Mouse (Mus musculus): ENCODE data around the gene Garnl3.

GRCm38 (mm10) chr2:32963544-32963943, 167.9 kb downstream of the Garnl3 start:
- TF ChIP-seq CTCF (IDR thresholded peaks at IDR 0.05; ENCODE audit: low read depth): no peak
- no peak for TF ChIP-seq EP300 (IDR thresholded peaks at IDR 0.05; ENCODE audit: low read depth)

Data from liver, embryonic 14.5 days (tissue).